In the genomic region with DNA sequence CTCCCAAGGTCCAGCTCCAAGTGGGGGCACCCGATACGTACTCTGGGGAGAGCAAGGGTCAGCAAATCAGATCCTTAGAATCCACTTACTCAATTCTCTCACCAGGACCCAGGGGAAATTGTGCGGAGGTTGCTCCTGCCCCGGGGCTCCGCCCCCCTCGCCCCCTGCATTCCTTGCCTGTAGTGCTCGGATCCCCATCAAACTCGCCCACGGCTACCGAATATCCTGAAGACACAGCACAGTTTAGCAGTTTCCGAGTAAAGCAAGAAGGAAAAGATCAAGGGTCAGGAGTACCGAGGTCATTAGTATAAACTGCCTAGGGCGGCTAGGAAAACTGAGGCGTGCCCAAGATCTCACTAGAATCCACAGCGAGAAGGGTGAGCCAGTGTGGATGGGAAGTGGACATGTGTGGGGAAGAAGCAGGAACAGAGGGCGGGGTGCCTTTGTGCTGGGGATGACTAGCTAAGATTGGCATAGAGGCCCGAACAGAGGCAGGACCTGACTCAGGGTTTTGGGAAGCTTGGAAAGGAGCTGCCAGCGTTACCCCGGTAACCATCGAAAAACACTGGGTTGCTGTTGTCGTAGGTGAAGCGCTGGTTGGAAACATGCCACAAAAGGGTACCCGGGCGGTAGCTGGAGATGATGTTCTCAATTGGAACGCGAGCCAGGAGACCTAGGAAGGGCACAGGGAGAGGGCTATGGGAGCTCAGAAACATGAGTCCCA, we compare ENCODE assay signal across 8 mouse cellular contexts. TPM values are rescaled to one million over a fixed set of nuclear protein-coding genes. Genes with fewer than 3 reads are reported as not detected.
DNase-seq lines count a peak whose midpoint lies in the region; ATAC-seq lines count a peak whose summit lies in the region.

No protein-coding gene starts in this region.

- ATAC-seq in intestine, embryonic 14.5 days (replicated peaks; ENCODE audit: low FRiP score, low TSS enrichment, low read depth), result no peak
- no peak for ATAC-seq in midbrain, embryonic 11.5 days (ENCODE audit: low FRiP score)

- 12% methylated on average over 26 of the region's 26 CpGs for WGBS in intestine, embryonic 14.5 days
- WGBS in midbrain, embryonic 11.5 days, result 11% methylated on average over 26 of the region's 26 CpGs

- H3K27me3 ChIP-seq in intestine, embryonic 14.5 days (replicated peaks; ENCODE audit: control insufficient read depth, insufficient read depth, low read length), result peaks cover 12% of the 10 kb centered on the region; the same call in 1 of the 2 replicates
- peaks cover 2% of the 10 kb centered on the region; the same call in 1 of the 2 replicates for H3K27me3 ChIP-seq in midbrain, embryonic 11.5 days (ENCODE audit: control insufficient read depth, insufficient read depth, low read length)

- intact Hi-C loops in gastrocnemius, postnatal 36 days (cut with DNase I), result no loop called here
- intact Hi-C loops in left cerebral cortex, postnatal 10 days (cut with DNase I), result no loop called here

- peaks cover 15% of the 10 kb centered on the region for H3K4me1 ChIP-seq in intestine, embryonic 14.5 days (replicated peaks; ENCODE audit: control insufficient read depth, insufficient read depth, low read length)
- H3K4me1 ChIP-seq in midbrain, embryonic 11.5 days (ENCODE audit: control insufficient read depth, insufficient read depth, low read length), result peaks cover 12% of the 10 kb centered on the region

- peak overlapping the region; percentile 27 for H3K4me2 ChIP-seq in intestine, embryonic 14.5 days (ENCODE audit: low read length)
- no peak overlapping the region for H3K4me2 ChIP-seq in midbrain, embryonic 11.5 days

- no peaks in the 10 kb centered on the region for H3K36me3 ChIP-seq in intestine, embryonic 14.5 days (ENCODE audit: control insufficient read depth, insufficient read depth, low read length)
- H3K36me3 ChIP-seq in midbrain, embryonic 11.5 days (ENCODE audit: control insufficient read depth, insufficient read depth, low read length), result no peaks in the 10 kb centered on the region

- H3K27ac ChIP-seq in intestine, embryonic 14.5 days (ENCODE audit: low read depth), result no peak overlapping the region
- H3K27ac ChIP-seq in midbrain, embryonic 11.5 days (ENCODE audit: low read depth, low read length), result no peak overlapping the region

- no peak overlapping the region for H3K4me3 ChIP-seq in intestine, embryonic 14.5 days (ENCODE audit: low read depth, low read length)
- no peak overlapping the region for H3K4me3 ChIP-seq in midbrain, embryonic 11.5 days (ENCODE audit: low read depth, low read length)

- no peaks in the 10 kb centered on the region for H3K9me3 ChIP-seq in intestine, embryonic 14.5 days (ENCODE audit: control insufficient read depth, low read length)
- no peaks in the 10 kb centered on the region for H3K9me3 ChIP-seq in midbrain, embryonic 11.5 days (ENCODE audit: control insufficient read depth, low read length)

- DNase-seq in ZHBTc4 (ENCODE audit: low read depth, low spot score), result peak; percentile 36
- DNase-seq in embryo, embryonic 11 days, result peak; percentile 46
- DNase-seq in gastrocnemius, postnatal 36 days, result peak; percentile 50 to 51
- peak; percentile 67 for DNase-seq in intestine, embryonic 14.5 days (ENCODE audit: low spot score)
- peak; percentile 59 to 75 for DNase-seq in left cerebral cortex, postnatal 10 days (ENCODE audit: extremely low spot score in 1 of 2, low spot score in 2 of 2)
- peak; percentile 87 for DNase-seq in midbrain, embryonic 11.5 days (ENCODE audit: low spot score, missing footprints)
- peak; percentile 74 for DNase-seq in telencephalon, adult 2 months (ENCODE audit: low read depth, low spot score)
- no peak for DNase-seq in thymus, postnatal 4 days

- no peak overlapping the region for H3K9ac ChIP-seq in intestine, embryonic 14.5 days (ENCODE audit: low read length)
- H3K9ac ChIP-seq in midbrain, embryonic 11.5 days (ENCODE audit: low read length), result no peak overlapping the region

RNA-seq across cellular contexts. Expression of gene Itga2b, which starts 4.0 kb away (rescaled TPM):
- 1 to 10 TPM in 1 of 2 experiments, under 1 TPM in 1; 0.56 to 1.1 TPM for total RNA-seq in gastrocnemius, postnatal 36 days (2021)
- 4.9 and 6.4 TPM in 2 replicates for polyA plus RNA-seq in intestine, embryonic 14.5 days (2014; fragmentation: Nextera tagmentation; extraction: Ambion mirVana)
- 1 to 10 TPM; 3.2 to 3.3 TPM for total RNA-seq in left cerebral cortex, postnatal 10 days (2021)
- 4.5 and 5.2 TPM in 2 replicates for polyA plus RNA-seq in midbrain, embryonic 11.5 days (2014; fragmentation: Nextera tagmentation; extraction: Ambion mirVana)

RNA-seq across cellular contexts. Expression of gene Fam171a2, which starts 18.4 kb away (rescaled TPM):
- total RNA-seq in gastrocnemius, postnatal 36 days (2021), result 1 to 10 TPM; 1.4 to 1.6 TPM
- polyA plus RNA-seq in intestine, embryonic 14.5 days (2014; fragmentation: Nextera tagmentation; extraction: Ambion mirVana), result 4.5 and 4.7 TPM in 2 replicates
- 100 to 1,000 TPM; 125 to 135 TPM for total RNA-seq in left cerebral cortex, postnatal 10 days (2021)
- polyA plus RNA-seq in midbrain, embryonic 11.5 days (2014; fragmentation: Nextera tagmentation; extraction: Ambion mirVana), result 7.2 and 10.6 TPM in 2 replicates

RNA-seq across cellular contexts. Expression of gene Grn, which starts 35.8 kb away (rescaled TPM):
- total RNA-seq in gastrocnemius, postnatal 36 days (2021), result 10 to 100 TPM; 23.5 to 24.8 TPM
- 115 and 116 TPM in 2 replicates for polyA plus RNA-seq in intestine, embryonic 14.5 days (2014; fragmentation: Nextera tagmentation; extraction: Ambion mirVana)
- 10 to 100 TPM; 79.2 to 79.4 TPM for total RNA-seq in left cerebral cortex, postnatal 10 days (2021)
- 36.8 and 39.3 TPM in 2 replicates for polyA plus RNA-seq in midbrain, embryonic 11.5 days (2014; fragmentation: Nextera tagmentation; extraction: Ambion mirVana)

RNA-seq across cellular contexts. Expression of gene Slc25a39, which starts 58.1 kb away (rescaled TPM):
- 10 to 100 TPM; 56.2 to 64.3 TPM for total RNA-seq in gastrocnemius, postnatal 36 days (2021)
- 281 and 296 TPM in 2 replicates for polyA plus RNA-seq in intestine, embryonic 14.5 days (2014; fragmentation: Nextera tagmentation; extraction: Ambion mirVana)
- total RNA-seq in left cerebral cortex, postnatal 10 days (2021), result 10 to 100 TPM; 64.8 to 66.7 TPM
- 167 and 193 TPM in 2 replicates for polyA plus RNA-seq in midbrain, embryonic 11.5 days (2014; fragmentation: Nextera tagmentation; extraction: Ambion mirVana)

Comparison
In these comparisons a context has a peak if more than half of its experiments do, and no peak if none do; other contexts are left out.
1. RNA of gene Fam171a2, which starts 18.4 kb away (total RNA-seq): 125 to 135 TPM in left cerebral cortex, postnatal 10 days; 1.4 to 1.6 TPM in gastrocnemius, postnatal 36 days; every median in the first group is over 10 times any median in the second.